Mouse (Mus musculus) embryonic facial prominence, embryonic 14.5 days (tissue): ENCODE data around the gene Kansl1. TPM values are rescaled to one million over a fixed set of nuclear protein-coding genes. Genes with fewer than 3 reads are reported as not detected.

Experiments
- ATAC-seq: fragments of 200-750 bp; cut with Nextera tagmentation; 2 replicates; pipeline ENCODE4 v1.8.0; 2017; ENCODE audit warnings: low read depth, moderate number of reproducible peaks, moderate TSS enrichment
- DNase-seq: peaks from one replicate; pipeline ENCODE4 v3.0.0-alpha.2; 2015; ENCODE audit warnings: low spot score
- H3K27ac ChIP-seq: fragments of 300-500 bp; sonication (generic); replicated peaks from 2 replicates; pipeline ENCODE4 v1.5.1; 2014; ENCODE audit warnings: low read depth, mild to moderate bottlenecking, low read length, moderate library complexity
- H3K27me3 ChIP-seq: fragments of 300-500 bp; sonication (generic); replicated peaks from 2 replicates; pipeline ENCODE4 v1.6.1; 2014; ENCODE audit warnings: low read length; ENCODE audit not compliant: control insufficient read depth, insufficient read depth
- H3K36me3 ChIP-seq: fragments of 300-500 bp; sonication (generic); 2 replicates; pipeline ENCODE4 v1.6.1; 2014; ENCODE audit warnings: low read length, mixed read lengths; ENCODE audit not compliant: control insufficient read depth, insufficient read depth
- H3K4me1 ChIP-seq: fragments of 300-500 bp; sonication (generic); 2 replicates; pipeline ENCODE4 v1.6.1; 2014; ENCODE audit warnings: antibody characterized with exemption, low read length; ENCODE audit not compliant: control insufficient read depth, insufficient read depth
- H3K4me2 ChIP-seq: fragments of 300-500 bp; sonication (generic); 2 replicates; pipeline ENCODE4 v1.6.1; 2014; ENCODE audit warnings: low read depth, mild to moderate bottlenecking, low read length, moderate library complexity, mixed read lengths
- H3K4me3 ChIP-seq: fragments of 300-500 bp; sonication (generic); 2 replicates; pipeline ENCODE4 v1.5.1; 2014; ENCODE audit warnings: low read depth, mild to moderate bottlenecking, low read length
- H3K9ac ChIP-seq: fragments of 300-500 bp; sonication (generic); 2 replicates; pipeline ENCODE4 v1.6.1; 2014; ENCODE audit warnings: low read depth, mild to moderate bottlenecking, low read length, moderate library complexity, mixed read lengths
- H3K9me3 ChIP-seq: fragments of 300-500 bp; sonication (generic); 2 replicates; pipeline ENCODE4 v1.6.1; 2016; ENCODE audit warnings: low read length; ENCODE audit not compliant: control insufficient read depth
- whole genome bisulfite sequencing: fragments of 180-500 bp; shearing (Covaris S2); extraction: QIAGEN DNeasy Blood & Tissue Kit; methylation state at CpG from one replicate; pipeline ENCODE4 v1.1.7; 2014; 5-methylcytosine and 5-hydroxymethylcytosine counted together
- polyA plus RNA-seq: library from polyadenylated mRNA; unstranded; fragments of >200 nt; fragmentation: Nextera tagmentation; extraction: Ambion mirVana; gene quantifications from 2 replicates; pipeline ENCODE4 v1.2.1, GENCODE M21; 2014

Kansl1 gene
- polyA plus RNA-seq, 1 experiment from 2014 or later = 26.0 TPM

DNA sequence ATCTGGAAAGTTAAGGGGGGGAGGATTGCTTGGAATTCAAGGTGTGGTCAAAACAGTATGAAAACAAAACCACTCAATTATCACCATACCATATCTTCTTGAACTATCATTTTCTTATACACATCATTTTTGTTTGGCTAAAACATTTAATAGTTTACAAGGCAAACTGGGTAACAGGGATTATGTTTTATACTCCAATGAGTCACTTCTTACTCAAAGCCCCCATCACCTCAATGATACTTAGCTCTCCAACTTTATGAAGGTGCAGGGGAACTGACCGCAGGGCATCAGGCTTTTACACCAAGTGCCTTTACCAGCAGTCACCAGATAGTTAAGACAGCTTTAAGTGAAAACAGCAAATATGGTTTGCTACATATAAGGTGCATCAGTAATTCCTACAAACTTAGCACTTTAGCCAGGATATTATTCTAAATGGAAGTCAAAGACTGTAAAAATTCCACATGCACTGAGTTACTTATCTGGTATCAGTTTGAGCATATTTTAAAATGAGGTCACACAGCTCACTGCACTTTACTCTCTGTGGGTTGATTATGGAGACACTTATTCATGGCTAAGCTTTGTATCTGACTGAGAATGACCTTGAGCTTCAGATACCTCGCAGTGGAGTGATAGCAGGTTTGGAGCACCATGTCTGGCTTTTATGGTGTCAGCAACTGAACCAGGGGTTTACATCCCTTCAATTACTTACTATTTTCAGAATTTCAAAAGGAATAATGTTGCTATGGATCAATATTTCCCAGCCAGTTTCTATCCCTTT lies 104.6 kb downstream of the Kansl1 start:
- no peak overlapping the region for H3K4me3 ChIP-seq
- H3K27ac ChIP-seq = no peak overlapping the region
- no peak overlapping the region for H3K4me2 ChIP-seq
- WGBS = 93% methylated on average over 2 of the region's 2 CpGs
- DNase-seq (no peak), ATAC-seq (no peak)
- H3K9ac ChIP-seq = no peak overlapping the region
- H3K27me3 ChIP-seq = no peaks in the 10 kb centered on the region
- no peaks in the 10 kb centered on the region for H3K4me1 ChIP-seq
- peaks cover 22% of the 10 kb centered on the region for H3K36me3 ChIP-seq
- no peaks in the 10 kb centered on the region for H3K9me3 ChIP-seq

DNA sequence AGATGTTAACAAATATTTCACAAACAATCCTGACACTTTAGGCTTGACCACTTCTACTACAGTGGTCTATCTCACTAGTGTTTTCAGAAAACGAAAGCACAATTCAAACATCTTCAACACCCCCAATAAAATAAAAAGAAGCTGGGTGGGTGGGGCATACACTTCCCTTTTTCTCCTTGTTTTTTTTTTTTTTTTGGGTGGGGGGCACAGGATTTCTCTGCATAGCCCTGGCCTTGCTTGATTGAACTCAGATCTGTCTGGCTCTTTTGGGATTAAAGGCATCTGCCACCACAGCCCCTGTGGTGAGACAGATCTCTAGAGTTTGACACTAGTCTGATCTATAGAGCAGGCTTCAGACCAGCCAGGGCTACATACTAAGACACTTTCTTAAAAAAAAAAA lies 106.0 kb downstream of the Kansl1 start:
- H3K9me3 ChIP-seq = no peaks in the 10 kb centered on the region
- no peak overlapping the region for H3K9ac ChIP-seq
- ATAC-seq (no peak), DNase-seq (no peak)
- no peaks in the 10 kb centered on the region for H3K27me3 ChIP-seq
- H3K36me3 ChIP-seq = 0 out of 2 replicates have a peak, but pooled peaks cover 9% of the 10 kb centered on the region
- 96% methylated on average over 1 of the region's 1 CpGs for WGBS
- H3K4me2 ChIP-seq = no peak overlapping the region
- no peak overlapping the region for H3K4me3 ChIP-seq
- no peaks in the 10 kb centered on the region for H3K4me1 ChIP-seq
- H3K27ac ChIP-seq = no peak overlapping the region

DNA sequence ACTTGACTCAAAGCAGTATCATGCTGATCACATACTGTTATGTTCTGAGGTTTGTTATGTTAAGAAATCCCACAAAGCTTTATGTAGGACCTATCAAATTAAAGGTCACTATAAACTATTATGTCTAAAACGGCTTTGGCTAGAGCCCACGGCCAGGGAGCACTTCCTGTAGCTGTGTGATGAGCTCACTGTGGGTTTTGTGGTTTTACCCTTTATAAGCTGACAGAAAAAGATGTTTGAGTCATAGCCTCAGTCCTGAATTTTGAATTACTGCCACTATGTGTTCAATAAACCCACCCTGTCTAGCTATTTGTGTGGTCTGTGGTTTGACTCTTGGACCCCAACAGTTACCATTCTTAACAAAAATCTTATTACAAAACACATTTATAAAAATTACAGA lies 106.9 kb downstream of the Kansl1 start:
- DNase-seq (peak; percentile 75), ATAC-seq (peak; percentile 75)
- no peak overlapping the region for H3K4me3 ChIP-seq
- H3K4me1 ChIP-seq = no peaks in the 10 kb centered on the region
- H3K9me3 ChIP-seq = no peaks in the 10 kb centered on the region
- H3K27me3 ChIP-seq = no peaks in the 10 kb centered on the region
- H3K27ac ChIP-seq = no peak overlapping the region
- no peak overlapping the region for H3K9ac ChIP-seq
- no peak overlapping the region for H3K4me2 ChIP-seq
- WGBS = 37% methylated on average over 2 of the region's 2 CpGs
- H3K36me3 ChIP-seq = peaks cover 15% of the 10 kb centered on the region

DNA sequence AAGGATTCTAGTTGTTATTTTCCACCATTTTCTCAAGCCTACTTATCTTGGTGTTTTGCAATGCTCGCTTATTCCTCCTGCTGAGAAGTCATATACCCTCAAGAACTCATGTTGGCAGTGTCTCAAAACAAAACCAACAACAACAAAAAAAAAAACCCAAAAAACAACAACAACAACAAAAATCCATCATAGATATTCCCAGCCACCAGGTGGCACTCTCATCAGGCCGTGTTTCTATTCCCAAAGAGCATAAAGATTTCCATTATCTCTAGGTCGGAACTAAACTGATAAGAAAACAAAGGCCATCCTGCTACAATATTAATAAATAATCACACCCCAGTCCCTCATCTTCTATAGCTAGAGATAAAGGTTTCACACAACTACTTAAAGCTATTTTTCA lies 121.7 kb downstream of the Kansl1 start:
- 74% methylated on average over 3 of the region's 3 CpGs for WGBS
- no peak for DNase-seq
- H3K36me3 ChIP-seq = peaks cover 85% of the 10 kb centered on the region

GRCm38 (mm10) chr11:104334946-104335345 lies 133.7 kb downstream of the Kansl1 start:
- Histone ChIP-seq H3K27me3 (no peaks in the 10 kb centered on the region), H3K9me3 (no peaks in the 10 kb centered on the region), H3K4me3 (no peak overlapping the region), H3K9ac (no peak overlapping the region), H3K4me2 (no peak overlapping the region), H3K36me3 (peaks cover 72% of the 10 kb centered on the region), H3K4me1 (no peaks in the 10 kb centered on the region), H3K27ac (no peak overlapping the region)
- DNase-seq (no peak), ATAC-seq (no peak)
- 90% methylated on average over 13 of the region's 13 CpGs for WGBS

More for the DNA sequence above, 121.7 kb downstream of the Kansl1 start:
- no peak overlapping the region for H3K9ac ChIP-seq
- no peak overlapping the region for H3K4me2 ChIP-seq
- no peaks in the 10 kb centered on the region for H3K9me3 ChIP-seq
- no peaks in the 10 kb centered on the region for H3K4me1 ChIP-seq
- ATAC-seq = no peak
- no peak overlapping the region for H3K27ac ChIP-seq
- no peak overlapping the region for H3K4me3 ChIP-seq
- H3K27me3 ChIP-seq = no peaks in the 10 kb centered on the region

DNA sequence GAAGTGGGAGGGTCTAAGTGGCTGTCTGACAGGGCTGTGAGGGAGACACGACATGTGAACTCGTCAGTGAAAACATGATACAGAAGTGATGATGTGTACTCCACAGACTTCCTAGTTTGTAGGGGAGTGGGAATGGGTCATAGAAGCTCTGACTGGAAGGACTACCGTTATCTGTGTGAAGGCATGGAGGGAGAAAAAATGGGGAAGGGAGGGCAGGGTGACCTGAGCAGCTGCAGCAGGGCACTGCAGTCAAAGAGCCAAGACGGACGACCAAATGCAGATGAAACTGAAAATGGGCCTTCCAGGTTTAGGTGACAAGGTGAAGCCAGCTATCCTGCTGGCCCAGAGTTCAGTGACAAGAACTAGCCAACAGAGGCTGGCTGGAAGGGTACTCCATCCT lies 134.5 kb downstream of the Kansl1 start:
- ATAC-seq (no peak), DNase-seq (no peak)
- Histone ChIP-seq H3K4me3 (no peak overlapping the region), H3K9ac (no peak overlapping the region), H3K27me3 (no peaks in the 10 kb centered on the region), H3K27ac (no peak overlapping the region), H3K36me3 (peaks cover 64% of the 10 kb centered on the region), H3K4me2 (no peak overlapping the region), H3K9me3 (no peaks in the 10 kb centered on the region), H3K4me1 (no peaks in the 10 kb centered on the region)
- WGBS = 73% methylated on average over 5 of the region's 5 CpGs

GRCm38 (mm10) chr11:104332105-104332504 lies 136.6 kb downstream of the Kansl1 start:
- Histone ChIP-seq H3K4me2 (no peak overlapping the region), H3K4me1 (no peaks in the 10 kb centered on the region), H3K36me3 (peaks cover 45% of the 10 kb centered on the region), H3K27ac (no peak overlapping the region), H3K9me3 (no peaks in the 10 kb centered on the region), H3K9ac (no peak overlapping the region), H3K27me3 (no peaks in the 10 kb centered on the region), H3K4me3 (no peak overlapping the region)
- ATAC-seq (no peak), DNase-seq (no peak)
- WGBS = 81% methylated on average over 5 of the region's 5 CpGs

DNA sequence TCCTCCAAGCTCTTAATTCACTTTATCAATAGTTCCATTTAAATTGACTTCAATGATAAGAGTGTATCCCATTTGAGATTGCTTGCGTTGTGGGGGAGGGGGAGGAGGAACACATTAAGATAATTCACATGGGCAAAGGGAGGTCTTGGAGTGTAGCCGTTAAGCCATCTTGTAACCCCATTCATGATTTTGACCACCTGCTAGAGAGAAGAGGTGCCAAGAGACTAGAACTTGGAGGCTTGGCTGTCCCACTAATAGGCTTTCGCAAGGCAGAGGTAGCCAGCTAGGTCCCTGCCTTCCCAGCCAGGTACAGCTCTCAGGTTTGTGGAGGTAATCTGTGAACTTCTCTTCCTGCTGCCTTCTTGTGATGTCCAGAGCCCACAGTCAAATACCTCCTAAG lies 137.5 kb downstream of the Kansl1 start:
- DNase-seq = no peak
- Histone ChIP-seq H3K27ac (no peak overlapping the region), H3K4me2 (no peak overlapping the region), H3K9me3 (no peaks in the 10 kb centered on the region), H3K4me3 (no peak overlapping the region), H3K9ac (no peak overlapping the region), H3K27me3 (no peaks in the 10 kb centered on the region), H3K36me3 (peaks cover 38% of the 10 kb centered on the region), H3K4me1 (no peaks in the 10 kb centered on the region)
- 98% methylated on average over 3 of the region's 3 CpGs for WGBS
- ATAC-seq = no peak

DNA sequence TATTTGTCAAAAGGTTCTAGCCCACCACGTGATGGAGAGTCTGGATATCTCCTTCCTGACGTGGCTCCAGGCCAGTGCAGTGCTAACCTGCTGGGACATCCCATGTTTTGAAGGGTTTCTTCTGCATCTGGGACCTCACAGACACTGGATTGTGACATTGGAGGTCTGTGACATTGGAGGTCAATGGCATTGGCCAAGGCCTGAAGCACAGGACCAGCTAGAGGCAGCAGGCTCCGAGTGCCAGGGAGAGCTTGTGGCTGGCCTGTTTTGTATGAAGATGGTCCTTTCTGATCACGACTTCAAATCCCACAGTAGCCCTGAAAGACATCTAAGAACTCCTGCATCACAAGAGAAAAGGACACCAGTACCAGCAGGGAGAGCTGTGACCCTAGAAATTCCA lies 138.5 kb downstream of the Kansl1 start:
- no peak overlapping the region for H3K4me2 ChIP-seq
- no peak overlapping the region for H3K4me3 ChIP-seq
- no peak for ATAC-seq
- no peaks in the 10 kb centered on the region for H3K4me1 ChIP-seq
- peaks cover 28% of the 10 kb centered on the region for H3K36me3 ChIP-seq
- H3K9ac ChIP-seq = no peak overlapping the region
- WGBS = 81% methylated on average over 4 of the region's 4 CpGs
- H3K9me3 ChIP-seq = no peaks in the 10 kb centered on the region
- DNase-seq = no peak
- no peak overlapping the region for H3K27ac ChIP-seq
- no peaks in the 10 kb centered on the region for H3K27me3 ChIP-seq
